Mouse (Mus musculus): Measurements from ENCODE around the gene Pak2.
"Not testable (repeated sequence)": the region's sequence is repeated elsewhere in the genome, so short reads cannot be mapped to it uniquely, and the experiment has no call there.

The Pak2 gene

GRCm38 (mm10) chr16:32091466-32091865 lies 12.3 kb upstream of the Pak2 start:
- DNase-seq (ENCODE audit: low read depth, low spot score): no peak

DNA sequence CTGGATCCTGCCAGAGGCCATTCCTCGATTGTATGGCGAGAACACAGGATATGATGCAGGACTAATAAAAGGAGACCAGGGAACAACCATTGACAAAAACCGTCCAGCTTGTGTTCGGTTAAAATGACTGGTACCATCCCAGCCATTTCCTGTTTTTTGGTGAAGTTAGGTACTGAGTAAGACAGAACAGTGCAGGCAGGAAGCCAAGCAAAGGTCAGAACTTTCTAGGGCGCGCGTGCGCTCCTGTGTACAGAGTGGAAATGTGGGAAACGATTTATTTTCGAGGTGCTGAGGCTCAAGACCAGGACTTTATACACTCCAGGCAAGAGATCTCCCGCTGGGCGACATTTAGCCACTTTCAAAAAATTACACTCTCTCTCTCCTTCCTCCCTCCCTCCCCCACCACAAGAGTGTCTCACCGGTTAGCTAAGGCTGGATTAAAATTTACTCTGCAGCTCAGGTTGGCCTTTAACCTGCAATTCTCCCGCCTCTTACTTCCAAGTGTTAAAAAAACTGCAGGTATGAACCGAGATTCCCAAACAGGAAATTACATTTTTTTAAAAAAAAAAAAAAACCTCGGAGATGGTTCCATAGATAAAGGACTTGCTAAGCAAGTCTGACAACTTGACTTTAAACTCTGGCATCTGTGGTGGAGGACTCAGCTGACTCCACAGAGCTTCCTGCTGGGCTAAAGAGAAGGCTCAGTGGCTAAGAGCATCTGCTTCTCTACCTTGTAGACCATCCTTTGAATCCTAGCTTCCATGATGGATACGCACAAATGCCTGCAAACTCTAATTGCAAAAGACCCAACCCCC lies 8.7 kb upstream of the Pak2 start:
- peak; percentile 73 for DNase-seq (ENCODE audit: low read depth, low spot score)

DNA sequence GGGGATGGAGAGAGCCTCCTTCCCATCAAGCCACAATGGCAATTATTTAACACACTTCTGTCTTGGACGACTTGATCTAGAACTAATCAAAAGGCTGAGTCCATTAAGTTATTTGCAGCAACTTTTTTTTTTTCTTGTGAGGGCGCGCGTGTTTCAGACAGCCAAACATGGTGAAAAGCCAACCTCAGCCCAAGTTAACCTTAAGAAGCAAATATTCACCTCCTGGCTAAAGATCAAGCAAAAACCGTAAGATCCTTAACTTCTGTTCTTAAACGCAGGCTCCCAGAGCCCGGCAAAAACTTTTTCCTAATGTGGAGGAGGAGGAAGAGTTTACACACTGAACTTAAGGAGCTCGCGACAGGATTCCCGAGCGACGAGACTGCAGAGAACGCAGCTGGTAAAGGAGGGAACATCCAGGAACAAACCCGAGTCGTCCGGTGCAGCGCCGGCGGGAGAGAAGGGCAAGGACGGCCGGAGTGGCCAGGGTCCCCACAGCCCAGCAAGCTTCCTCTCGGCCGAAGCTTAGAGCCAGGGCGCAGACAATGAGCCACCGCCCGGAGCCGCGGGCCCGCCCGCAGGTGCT lies 643 bp downstream of the Pak2 start:
- DNase-seq (ENCODE audit: low read depth, low spot score): peak; percentile 50

DNA sequence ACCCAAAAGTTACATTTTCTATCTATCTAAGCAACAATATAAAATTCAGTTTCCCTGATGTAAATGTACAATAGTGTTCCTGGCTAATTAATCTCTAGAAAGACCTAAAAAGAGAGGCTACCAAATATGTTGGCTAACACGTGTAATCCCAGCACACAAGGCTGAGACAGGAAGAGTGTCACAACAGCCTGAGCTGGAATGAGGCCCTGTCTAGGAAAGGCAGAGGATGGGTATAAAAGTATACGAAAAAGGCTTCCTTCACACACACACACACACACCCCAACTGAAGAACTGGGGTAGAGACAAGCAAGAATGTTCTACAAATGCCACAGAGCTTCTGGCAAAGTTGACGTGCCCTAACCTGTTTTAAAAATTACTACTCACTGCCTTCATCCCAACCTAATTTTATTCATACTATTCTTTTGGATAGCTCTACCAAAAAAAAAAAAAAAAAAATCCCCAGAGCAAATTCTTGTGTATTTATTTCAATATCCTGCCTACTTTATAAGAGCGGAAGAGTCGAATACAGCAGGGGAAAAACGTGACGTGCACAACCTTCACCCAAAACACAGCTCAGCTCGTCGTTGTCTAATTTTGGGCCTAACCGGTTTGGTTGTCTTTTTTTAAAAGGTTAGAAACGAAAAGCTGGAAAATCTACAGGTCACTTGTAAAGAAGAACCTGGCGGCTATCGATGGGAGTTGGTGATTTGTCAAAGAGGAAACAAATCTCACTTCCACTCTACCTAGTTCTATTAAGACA lies 1.3 kb downstream of the Pak2 start:
- peak; percentile 68 for DNase-seq (ENCODE audit: low read depth, low spot score)

DNA sequence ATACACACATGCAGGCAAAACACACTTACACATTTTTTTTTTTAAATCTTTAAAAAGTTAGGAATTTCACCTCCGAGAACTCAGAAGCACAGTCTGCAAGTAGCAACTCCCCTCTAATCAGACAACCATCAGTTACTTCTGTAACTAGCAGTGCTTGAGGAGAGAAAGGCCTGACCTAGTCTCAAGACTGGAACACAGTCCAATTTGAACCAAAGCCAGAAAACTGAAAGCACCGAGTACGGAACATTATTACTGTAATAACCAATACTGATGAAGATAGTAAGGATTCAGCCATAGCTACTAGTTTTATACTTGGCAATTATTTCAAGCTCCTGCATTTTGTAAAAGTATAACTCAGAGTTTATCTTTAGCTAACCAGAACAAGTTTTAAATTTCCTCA lies 2.7 kb downstream of the Pak2 start:
- no peak for DNase-seq (ENCODE audit: low read depth, low spot score)

DNA sequence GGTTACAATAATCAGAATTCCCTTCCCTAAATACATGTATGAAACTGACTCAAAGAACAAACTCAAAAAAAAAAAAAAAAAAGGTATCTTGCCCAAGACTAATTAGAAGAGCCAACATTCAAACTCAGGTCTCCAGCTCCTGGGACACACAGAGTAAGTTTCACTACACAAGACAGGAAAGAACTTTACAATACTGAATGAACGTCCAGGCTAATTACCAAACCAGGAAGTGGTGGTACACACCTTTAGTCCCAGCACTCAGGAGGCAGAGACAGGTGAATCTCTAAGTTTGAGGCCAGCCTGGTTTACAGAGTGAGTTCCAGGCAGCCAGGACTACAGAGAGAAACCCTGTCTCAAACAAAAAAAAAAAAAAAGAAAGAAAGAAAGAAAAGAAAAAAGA lies 3.4 kb downstream of the Pak2 start:
- no peak for DNase-seq (ENCODE audit: low read depth, low spot score)

- DNase-seq (ENCODE audit: low read depth, low spot score): not testable (repeated sequence)
Measured at GRCm38 (mm10) chr16:32070070-32070469, 9.1 kb downstream of the Pak2 start.

DNA sequence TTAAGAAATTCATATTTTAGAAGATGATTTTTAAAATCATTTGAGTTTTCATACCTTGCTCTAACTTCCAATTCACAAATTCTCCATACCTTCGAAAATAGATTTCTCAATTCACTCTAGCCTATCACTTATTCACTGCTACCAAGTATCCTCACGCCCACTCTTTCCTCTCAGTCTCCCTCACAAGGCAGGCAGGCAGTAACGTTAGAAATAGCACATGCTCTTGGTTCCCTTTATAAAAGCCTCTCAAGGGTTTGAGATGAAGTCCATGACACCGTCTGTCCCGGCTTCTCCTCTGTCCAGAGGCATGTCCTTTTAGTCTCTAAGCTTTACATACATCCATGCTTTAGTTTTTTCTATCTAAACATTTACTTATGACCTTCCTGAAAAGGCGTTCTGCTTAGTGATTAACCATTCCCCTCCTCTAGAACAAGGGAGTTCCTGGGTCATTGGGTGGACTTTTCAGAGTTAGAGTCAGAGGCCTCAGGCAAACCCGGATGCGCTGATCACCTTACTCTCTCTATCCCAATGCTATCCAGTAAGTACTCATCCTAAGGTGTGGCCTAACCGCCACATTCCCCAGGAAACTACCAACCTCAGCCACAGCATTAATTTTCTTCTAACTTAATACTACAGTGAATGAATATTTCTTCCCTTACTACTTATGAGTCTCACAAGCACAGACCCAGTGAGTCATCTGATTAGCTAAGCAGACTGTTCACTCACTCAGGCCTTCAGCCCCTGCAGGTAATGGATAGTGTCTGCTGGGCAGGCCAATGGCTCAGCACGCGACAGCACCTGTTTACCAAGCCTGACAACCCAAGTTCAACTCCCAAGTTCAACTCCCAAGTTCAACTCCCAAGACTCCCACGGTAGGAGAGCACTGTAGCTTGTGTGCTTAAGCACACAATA lies 10.5 kb downstream of the Pak2 start:
- DNase-seq (ENCODE audit: low read depth, low spot score): peak; percentile 24

GRCm38 (mm10) chr16:32066899-32067298 lies 12.2 kb downstream of the Pak2 start:
- DNase-seq (ENCODE audit: low read depth, low spot score): no peak

DNA sequence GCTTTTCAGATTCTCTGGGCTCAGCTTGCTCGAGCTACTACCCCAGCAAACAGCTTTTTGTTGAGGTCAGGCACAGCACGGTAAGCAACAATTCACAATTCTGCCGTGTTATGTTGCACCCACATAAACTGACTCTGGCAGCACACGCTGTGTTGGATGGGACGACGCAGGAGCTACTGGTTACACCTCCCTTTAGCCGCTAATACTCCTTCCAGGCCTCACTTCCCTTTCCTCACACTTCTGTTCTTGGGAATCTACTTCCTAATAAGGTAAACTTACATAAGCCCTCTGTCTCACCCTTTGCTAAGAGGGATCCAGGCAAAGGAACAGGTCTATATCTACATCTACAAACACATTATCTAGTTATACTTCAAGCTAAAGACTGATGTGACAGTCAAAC lies 15.2 kb downstream of the Pak2 start:
- DNase-seq (ENCODE audit: low read depth, low spot score): no peak

GRCm38 (mm10) chr16:32062226-32062625 lies 16.9 kb downstream of the Pak2 start:
- DNase-seq (ENCODE audit: low read depth, low spot score): peak; percentile 33

DNA sequence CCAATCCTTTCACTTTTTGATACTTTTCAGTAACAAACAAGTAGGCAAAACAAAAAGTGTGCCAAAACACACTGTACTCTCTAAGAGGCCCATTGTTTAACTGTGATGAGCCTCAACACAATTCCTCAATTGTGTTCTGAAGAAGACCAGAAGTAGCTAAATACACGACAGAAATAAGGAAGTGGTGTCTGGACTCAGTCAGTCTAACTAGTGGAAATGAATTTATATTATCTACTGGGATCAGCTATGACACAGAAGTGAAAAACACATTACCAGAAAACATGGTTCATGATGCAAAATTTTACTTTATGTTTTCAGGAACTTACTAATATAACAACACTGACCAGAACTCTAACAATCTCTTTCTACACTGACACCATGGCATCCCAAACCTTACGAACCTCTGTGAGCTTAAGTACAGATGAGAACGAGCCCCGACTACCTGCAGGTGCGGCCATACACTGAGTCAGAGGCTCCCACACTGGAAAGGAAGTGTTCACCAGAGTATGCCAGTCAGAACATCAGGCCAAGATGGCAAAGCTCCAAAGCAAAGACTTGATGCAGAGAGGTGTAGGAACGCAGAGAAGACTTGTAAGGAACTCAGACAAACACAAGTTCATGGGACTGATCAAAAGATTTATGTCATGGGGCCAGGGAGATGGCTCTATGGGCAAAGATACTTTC lies 19.2 kb downstream of the Pak2 start:
- DNase-seq (ENCODE audit: low read depth, low spot score): peak; percentile 40

DNA sequence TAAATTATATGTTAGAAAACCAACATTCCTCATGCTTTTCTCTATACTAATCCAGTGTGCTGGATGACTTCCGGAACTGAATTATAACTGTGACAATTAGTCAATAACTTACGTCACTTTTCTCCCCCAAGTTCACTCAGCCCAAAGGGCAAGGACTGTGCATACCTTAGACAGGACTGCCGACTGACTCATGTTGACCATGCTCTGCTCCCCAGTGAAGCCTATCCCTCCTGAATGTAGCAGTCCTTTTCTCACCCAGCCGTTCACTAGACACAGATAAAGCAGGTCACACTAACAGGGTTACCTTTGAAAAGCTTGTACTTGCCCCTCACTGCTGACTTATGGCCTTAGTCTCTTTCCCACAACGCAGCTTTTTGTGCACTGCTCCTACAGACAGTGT lies 20.3 kb downstream of the Pak2 start:
- DNase-seq (ENCODE audit: low read depth, low spot score): no peak

GRCm38 (mm10) chr16:32042367-32042766 lies 36.8 kb downstream of the Pak2 start:
- no peak for DNase-seq (ENCODE audit: low read depth, low spot score)

DNA sequence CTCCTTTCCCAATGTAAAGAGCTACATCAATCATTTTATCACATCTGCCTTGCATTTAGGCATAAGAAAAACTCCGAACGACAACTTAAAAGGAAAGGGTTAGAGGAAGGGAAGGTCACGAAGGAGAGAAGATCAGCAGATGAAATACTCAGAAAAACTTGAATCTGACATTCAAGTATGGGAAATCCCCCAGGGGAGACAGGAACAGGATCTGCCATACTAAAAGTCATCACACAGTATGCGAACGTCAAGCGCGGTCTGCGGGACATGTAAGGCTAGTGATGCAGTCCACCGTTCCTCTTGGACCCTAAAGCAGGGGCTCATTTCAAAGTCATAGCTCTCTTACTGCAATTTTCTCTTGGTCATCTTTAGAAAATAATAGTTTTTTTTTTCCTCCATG lies 59.5 kb downstream of the Pak2 start:
- no peak for DNase-seq (ENCODE audit: low read depth, low spot score)

DNA sequence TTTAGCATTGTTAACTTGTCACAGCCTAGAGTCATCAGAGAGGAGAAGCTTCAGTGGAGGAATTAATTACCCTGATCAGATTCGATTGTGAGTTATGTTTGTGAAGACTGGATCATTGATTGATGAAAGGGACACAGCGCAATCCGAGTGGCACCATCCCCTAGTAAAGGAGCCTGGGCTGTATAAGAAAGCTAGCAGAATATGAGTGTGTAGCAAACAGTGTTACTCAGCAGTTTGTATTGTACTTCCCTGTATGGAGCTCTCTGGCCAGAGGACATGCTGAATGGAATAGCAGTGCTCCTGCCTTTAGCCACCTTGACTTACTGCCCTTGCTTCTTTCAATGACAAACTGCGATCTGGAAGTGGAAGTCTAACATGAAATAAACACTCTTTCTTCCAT lies 68.8 kb downstream of the Pak2 start:
- no peak for DNase-seq (ENCODE audit: low read depth, low spot score)

DNA sequence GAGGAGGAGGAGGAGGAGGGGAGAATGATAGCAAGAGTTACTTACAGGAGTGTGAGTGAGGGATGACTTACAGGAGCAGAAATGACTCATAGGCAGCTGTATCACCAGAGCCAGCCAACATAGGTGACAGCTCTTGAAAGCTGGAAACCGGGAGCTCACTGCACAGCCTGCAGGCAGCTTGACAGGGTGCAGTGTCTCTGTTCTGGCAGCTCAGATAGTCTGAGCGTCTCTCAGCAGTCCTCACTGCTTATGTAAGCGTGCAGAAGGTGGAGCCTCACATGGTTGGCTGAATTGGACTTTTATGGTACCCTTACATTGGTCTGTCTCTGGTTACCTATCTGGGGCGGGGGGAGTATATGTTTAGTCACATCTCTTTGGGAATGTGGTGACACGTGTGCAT lies 69.2 kb downstream of the Pak2 start:
- DNase-seq (ENCODE audit: low read depth, low spot score): peak; percentile 21

DNA sequence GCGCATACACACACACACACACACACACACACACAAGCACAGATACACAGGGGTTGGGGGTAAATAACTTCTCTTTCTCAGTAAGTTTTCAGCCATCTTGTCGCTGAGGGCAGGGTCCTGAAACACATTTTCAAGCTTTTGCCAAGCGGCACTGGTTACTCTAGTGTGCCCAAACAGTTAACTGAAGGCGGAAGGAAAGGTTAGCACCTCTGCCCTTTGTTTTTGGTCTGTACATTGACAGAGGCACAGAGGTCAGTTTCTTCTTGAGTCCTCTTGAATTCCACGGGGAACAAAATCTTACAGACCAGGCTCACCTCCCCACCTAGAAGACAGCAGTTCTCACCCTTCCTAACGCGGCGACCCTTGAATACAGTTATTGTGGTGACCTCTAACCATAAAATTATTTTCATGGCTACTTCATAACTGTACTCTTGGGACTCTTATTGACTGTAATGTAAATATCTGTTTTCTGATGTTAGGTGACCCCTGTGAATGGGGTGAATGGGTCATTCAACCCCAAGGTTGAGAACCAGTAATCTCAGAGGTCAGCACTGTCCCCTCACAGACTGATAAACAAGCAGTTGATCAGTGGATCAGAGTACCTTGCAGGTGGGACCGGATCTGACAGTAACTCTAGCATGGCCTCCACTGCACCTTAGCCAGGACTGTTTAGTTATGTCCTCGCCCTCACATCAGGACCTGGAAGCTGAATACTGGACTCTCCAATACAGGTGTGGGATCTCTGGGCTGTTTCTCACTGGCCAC lies 70.4 kb downstream of the Pak2 start:
- no peak for DNase-seq (ENCODE audit: low read depth, low spot score)

GRCm38 (mm10) chr16:32004731-32005130 lies 74.4 kb downstream of the Pak2 start:
- DNase-seq (ENCODE audit: low read depth, low spot score): no peak

Data from CD4-positive helper T cell, adult 2 months (primary cell).